Mouse (Mus musculus) CD4-positive, CD25-positive, alpha-beta regulatory T cell, adult 4 months (primary cell): ENCODE results near the gene Fhl4. TPM values are rescaled to one million over a fixed set of nuclear protein-coding genes. Genes with fewer than 3 reads are reported as not detected.

ENCODE experiments used
- polyA plus RNA-seq, 2 experiments: library from polyadenylated mRNA; unstranded; fragments of 100-300 nt; shearing (Covaris generic); gene quantifications; one replicate each; pipeline ENCODE4 v1.2.1; 2017

Gene Fhl4
- polyA plus RNA-seq, 2 experiments from 2014 or later: 0.31 to 1.1 TPM

Other genes with a start within 250 kb of the Fhl4 start
- gene Ric8b, start 184.9 kb downstream of the Fhl4 start, polyA plus RNA-seq: 1 to 10 TPM; 6.3 to 7.2 TPM
- gene Tmem263, start 132 bp upstream of the Fhl4 start, polyA plus RNA-seq: 10 to 100 TPM; 27.5 to 31.7 TPM
- gene Mterf2, start 25.5 kb upstream of the Fhl4 start, polyA plus RNA-seq: 10 to 100 TPM; 25.2 to 26.1 TPM
- 1 to 10 TPM; 3.4 to 6.7 TPM for gene Cry1, start 82.6 kb upstream of the Fhl4 start, polyA plus RNA-seq